Mouse (Mus musculus) liver, embryonic 14.5 days (tissue): ENCODE measurements around the gene Lrwd1.

ENCODE experiments used
- CTCF ChIP-seq: IDR thresholded peaks from 2 replicates; pipeline ENCODE4 v1.5.1; 2016; ENCODE audit warnings: antibody characterized with exemption, low read depth, control low read depth
- EP300 ChIP-seq: IDR thresholded peaks from 2 replicates; pipeline ENCODE4 v1.6.1; 2016; ENCODE audit warnings: antibody characterized with exemption, low read depth

- TF ChIP-seq EP300 (no peak), CTCF (no peak)
These were observed 11.8 kb upstream of the Lrwd1 start for GRCm38 (mm10) chr5:136147704-136148103.
